Mouse (Mus musculus): ENCODE measurements around the gene Slc37a2. TPM values are rescaled to one million over a fixed set of nuclear protein-coding genes. Genes with fewer than 3 reads are reported as not detected.
A peak's percentile ranks its signal among the peaks of the same experiment; 100 is the strongest.

Slc37a2 gene
- polyA plus RNA-seq, 1 experiment from 2014 or later, result 1.8 TPM

GRCm38 (mm10) chr9:37213060-37213738, 42.3 kb downstream of the Slc37a2 start:
- no peak for ATAC-seq (ENCODE audit: low FRiP score)
- WGBS, result 85% methylated on average over 13 of the region's 13 CpGs
- peaks cover 10% of the 10 kb centered on the region for H3K4me1 ChIP-seq

GRCm38 (mm10) chr9:37207929-37208411, 47.6 kb downstream of the Slc37a2 start, which contains the start of gene Tmem218:
Gene Tmem218, plus strand, starts transcription at chr9:37208223.
- Histone ChIP-seq H3K27me3 (replicated peaks) (no peaks in the 10 kb centered on the region), H3K4me1 (peaks cover 17% of the 10 kb centered on the region), H3K4me3 (replicated peaks) (peak within 1 kb of the TSS; percentile 59), H3K9me3 (replicated peaks) (no peaks in the 10 kb centered on the region), H3K36me3 (no peaks in the 10 kb centered on the region), H3K27ac (replicated peaks) (peak within 1 kb of the TSS; percentile 91), H3K9ac (replicated peaks) (peak within 1 kb of the TSS; percentile 63), H3K4me2 (peak within 1 kb of the TSS; percentile 68)
- WGBS, result under 1% methylated on average over 21 of the region's 21 CpGs
- ATAC-seq (ENCODE audit: low FRiP score), result peak; percentile 100

More at GRCm38 (mm10) chr9:37213060-37213738, 42.3 kb downstream of the Slc37a2 start:
- Histone ChIP-seq H3K36me3 (no peaks in the 10 kb centered on the region), H3K27me3 (replicated peaks) (no peaks in the 10 kb centered on the region), H3K27ac (replicated peaks) (no peak overlapping the region), H3K4me2 (no peak overlapping the region), H3K4me3 (replicated peaks) (no peak overlapping the region), H3K9me3 (replicated peaks) (no peaks in the 10 kb centered on the region), H3K9ac (replicated peaks) (no peak overlapping the region)

GRCm38 (mm10) chr9:37203884-37204283, 51.7 kb downstream of the Slc37a2 start:
- Histone ChIP-seq H3K9ac (replicated peaks) (no peak overlapping the region), H3K4me1 (peaks cover 14% of the 10 kb centered on the region), H3K9me3 (replicated peaks) (no peaks in the 10 kb centered on the region), H3K36me3 (no peaks in the 10 kb centered on the region), H3K4me3 (replicated peaks) (no peak overlapping the region), H3K27me3 (replicated peaks) (no peaks in the 10 kb centered on the region), H3K27ac (replicated peaks) (no peak overlapping the region), H3K4me2 (no peak overlapping the region)
- ATAC-seq (ENCODE audit: low FRiP score), result no peak
- WGBS, result 25% methylated on average over 5 of the region's 5 CpGs

GRCm38 (mm10) chr9:37200414-37200813, 55.1 kb downstream of the Slc37a2 start:
- no peak overlapping the region for H3K9ac ChIP-seq (replicated peaks)
- no peaks in the 10 kb centered on the region for H3K9me3 ChIP-seq (replicated peaks)
- no peak overlapping the region for H3K27ac ChIP-seq (replicated peaks)
- no peak overlapping the region for H3K4me2 ChIP-seq
- H3K36me3 ChIP-seq, result no peaks in the 10 kb centered on the region
- ATAC-seq (ENCODE audit: low FRiP score), result no peak
- 70% methylated on average over 5 of the region's 5 CpGs for WGBS
- no peaks in the 10 kb centered on the region for H3K27me3 ChIP-seq (replicated peaks)
- H3K4me3 ChIP-seq (replicated peaks), result no peak overlapping the region
- H3K4me1 ChIP-seq, result no peaks in the 10 kb centered on the region

GRCm38 (mm10) chr9:37197067-37197466, 58.5 kb downstream of the Slc37a2 start:
- no peak overlapping the region for H3K9ac ChIP-seq (replicated peaks)
- no peaks in the 10 kb centered on the region for H3K36me3 ChIP-seq
- H3K4me1 ChIP-seq, result no peaks in the 10 kb centered on the region
- H3K9me3 ChIP-seq (replicated peaks), result no peaks in the 10 kb centered on the region
- no peak for ATAC-seq (ENCODE audit: low FRiP score)
- 70% methylated on average over 4 of the region's 4 CpGs for WGBS
- no peaks in the 10 kb centered on the region for H3K27me3 ChIP-seq (replicated peaks)
- H3K4me2 ChIP-seq, result no peak overlapping the region
- no peak overlapping the region for H3K27ac ChIP-seq (replicated peaks)
- H3K4me3 ChIP-seq (replicated peaks), result no peak overlapping the region

- WGBS, result 92% methylated on average over 3 of the region's 3 CpGs
- H3K27me3 ChIP-seq (replicated peaks), result no peaks in the 10 kb centered on the region
- H3K9ac ChIP-seq (replicated peaks), result no peak overlapping the region
- no peak overlapping the region for H3K27ac ChIP-seq (replicated peaks)
- ATAC-seq (ENCODE audit: low FRiP score), result no peak
- no peak overlapping the region for H3K4me3 ChIP-seq (replicated peaks)
- 0 out of 2 replicates have a peak, but pooled peaks cover 4% of the 10 kb centered on the region for H3K4me1 ChIP-seq
- H3K4me2 ChIP-seq, result no peak overlapping the region
- H3K9me3 ChIP-seq (replicated peaks), result no peaks in the 10 kb centered on the region
- no peaks in the 10 kb centered on the region for H3K36me3 ChIP-seq
These were observed 67.5 kb downstream of the Slc37a2 start for GRCm38 (mm10) chr9:37188024-37188423.

GRCm38 (mm10) chr9:37187407-37187806, 68.1 kb downstream of the Slc37a2 start:
- WGBS, result 88% methylated on average over 5 of the region's 5 CpGs
- Histone ChIP-seq H3K36me3 (no peaks in the 10 kb centered on the region), H3K4me3 (replicated peaks) (no peak overlapping the region), H3K27ac (replicated peaks) (no peak overlapping the region), H3K27me3 (replicated peaks) (no peaks in the 10 kb centered on the region), H3K4me1 (0 out of 2 replicates have a peak, but pooled peaks cover 4% of the 10 kb centered on the region), H3K9ac (replicated peaks) (no peak overlapping the region), H3K9me3 (replicated peaks) (no peaks in the 10 kb centered on the region), H3K4me2 (no peak overlapping the region)
- no peak for ATAC-seq (ENCODE audit: low FRiP score)

- H3K9ac ChIP-seq (replicated peaks), result no peak overlapping the region
- no peaks in the 10 kb centered on the region for H3K36me3 ChIP-seq
- no peak overlapping the region for H3K4me2 ChIP-seq
- no peaks in the 10 kb centered on the region for H3K27me3 ChIP-seq (replicated peaks)
- WGBS, result 79% methylated on average over 2 of the region's 2 CpGs
- no peak overlapping the region for H3K27ac ChIP-seq (replicated peaks)
- H3K4me3 ChIP-seq (replicated peaks), result no peak overlapping the region
- H3K9me3 ChIP-seq (replicated peaks), result no peaks in the 10 kb centered on the region
- ATAC-seq (ENCODE audit: low FRiP score), result no peak
- peaks cover 28% of the 10 kb centered on the region; the same call in 1 of the 2 replicates for H3K4me1 ChIP-seq
These were observed 72.4 kb downstream of the Slc37a2 start for GRCm38 (mm10) chr9:37183176-37183575.

GRCm38 (mm10) chr9:37181596-37181995, 73.9 kb downstream of the Slc37a2 start:
- ATAC-seq (ENCODE audit: low FRiP score), result no peak
- Histone ChIP-seq H3K4me3 (replicated peaks) (no peak overlapping the region), H3K9ac (replicated peaks) (no peak overlapping the region), H3K27ac (replicated peaks) (0 out of 2 replicates have a peak overlapping the region, but pooled peaks have one; percentile 37), H3K36me3 (no peaks in the 10 kb centered on the region), H3K4me2 (no peak overlapping the region), H3K9me3 (replicated peaks) (no peaks in the 10 kb centered on the region), H3K27me3 (replicated peaks) (no peaks in the 10 kb centered on the region), H3K4me1 (peaks cover 43% of the 10 kb centered on the region)
- WGBS, result 64% methylated on average over 5 of the region's 5 CpGs

GRCm38 (mm10) chr9:37179596-37179995, 75.9 kb downstream of the Slc37a2 start:
- H3K27ac ChIP-seq (replicated peaks), result 0 out of 2 replicates have a peak overlapping the region, but pooled peaks have one; percentile 7

GRCm38 (mm10) chr9:37178911-37179310, 76.6 kb downstream of the Slc37a2 start:
- 14% methylated on average over 4 of the region's 4 CpGs for WGBS
- peaks cover 52% of the 10 kb centered on the region for H3K4me1 ChIP-seq
- no peaks in the 10 kb centered on the region for H3K36me3 ChIP-seq
- H3K9ac ChIP-seq (replicated peaks), result no peak overlapping the region
- no peak overlapping the region for H3K4me3 ChIP-seq (replicated peaks)
- H3K9me3 ChIP-seq (replicated peaks), result no peaks in the 10 kb centered on the region
- no peak overlapping the region for H3K4me2 ChIP-seq
- 0 out of 2 replicates have a peak, but pooled peaks cover 3% of the 10 kb centered on the region for H3K27me3 ChIP-seq (replicated peaks)
- peak overlapping the region; percentile 60 for H3K27ac ChIP-seq (replicated peaks)
- ATAC-seq (ENCODE audit: low FRiP score), result peak; percentile 30; the same call in 1 of the 2 replicates

More at GRCm38 (mm10) chr9:37179596-37179995, 75.9 kb downstream of the Slc37a2 start:
- no peak overlapping the region for H3K9ac ChIP-seq (replicated peaks)
- WGBS, result 91% methylated on average over 4 of the region's 4 CpGs
- no peaks in the 10 kb centered on the region for H3K36me3 ChIP-seq
- H3K4me3 ChIP-seq (replicated peaks), result no peak overlapping the region
- 0 out of 2 replicates have a peak, but pooled peaks cover 3% of the 10 kb centered on the region for H3K27me3 ChIP-seq (replicated peaks)
- no peak for ATAC-seq (ENCODE audit: low FRiP score)
- H3K4me1 ChIP-seq, result peaks cover 52% of the 10 kb centered on the region
- H3K9me3 ChIP-seq (replicated peaks), result no peaks in the 10 kb centered on the region
- no peak overlapping the region for H3K4me2 ChIP-seq
